Mouse (Mus musculus) gastrocnemius, postnatal 14 days (tissue): ENCODE results near the gene Comp. TPM values are rescaled to one million over a fixed set of nuclear protein-coding genes. Genes with fewer than 3 reads are reported as not detected.

Experiments used
- DNase-seq: peaks from one replicate; pipeline ENCODE4 v3.0.0; 2021; ENCODE audit warnings: mixed read lengths
- intact Hi-C: fragments of 180-260 bp; cut with DNase I; formaldehyde crosslinking; loops from one replicate; pipeline ENCODE4 v1.15.1; 2025; ENCODE audit warnings: low total_unique reads
- total RNA-seq, 2 experiments: library from RNA; stranded (reverse); gene quantifications; 2 replicates each; pipeline ENCODE4 v1.2.3; 2021

Gene Comp
- total RNA-seq, 2 experiments from 2014 or later: 18.6 to 19.6 TPM

DNA sequence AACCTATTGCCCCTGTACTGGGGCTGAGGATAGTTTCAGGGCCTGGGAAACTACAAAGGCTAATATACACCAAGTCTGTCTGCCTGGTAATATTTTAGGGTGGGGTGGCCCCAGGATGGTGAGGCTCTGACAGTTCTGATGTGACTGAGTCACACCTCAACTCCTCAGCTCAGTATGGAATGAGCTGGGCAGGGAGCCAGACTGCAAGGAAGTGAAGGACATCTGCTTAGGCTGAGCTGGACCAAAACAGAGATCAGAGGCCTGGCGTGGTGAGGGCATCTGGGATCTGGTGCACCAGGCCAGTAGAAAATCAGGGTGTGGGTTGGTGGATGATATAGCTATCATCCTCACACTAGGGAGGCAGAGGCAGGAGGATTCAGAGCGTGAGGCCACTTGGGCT lies 16.3 kb downstream of the Comp start:
- intact Hi-C loops: no loop called here
- DNase-seq: no peak

DNA sequence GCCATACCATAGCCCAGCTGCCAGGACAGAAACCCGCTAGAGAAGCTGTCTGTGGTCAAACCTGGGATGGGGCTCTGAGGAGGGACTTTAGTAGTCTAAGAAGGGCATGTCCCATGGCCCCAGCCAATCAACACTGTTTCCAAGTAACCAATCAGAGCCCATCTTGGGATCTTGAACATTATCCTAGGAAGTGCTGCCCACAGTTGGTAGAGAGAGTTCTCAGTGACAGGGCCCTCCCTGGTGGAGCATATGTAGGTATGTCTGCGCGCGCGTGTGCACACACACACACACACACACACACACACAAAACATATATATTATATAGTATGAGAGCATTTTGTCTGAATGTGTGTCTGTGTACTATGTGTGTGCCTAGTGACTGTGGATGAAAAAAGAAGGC lies 19.7 kb downstream of the Comp start:
- intact Hi-C loops: no loop called here
- DNase-seq: no peak

DNA sequence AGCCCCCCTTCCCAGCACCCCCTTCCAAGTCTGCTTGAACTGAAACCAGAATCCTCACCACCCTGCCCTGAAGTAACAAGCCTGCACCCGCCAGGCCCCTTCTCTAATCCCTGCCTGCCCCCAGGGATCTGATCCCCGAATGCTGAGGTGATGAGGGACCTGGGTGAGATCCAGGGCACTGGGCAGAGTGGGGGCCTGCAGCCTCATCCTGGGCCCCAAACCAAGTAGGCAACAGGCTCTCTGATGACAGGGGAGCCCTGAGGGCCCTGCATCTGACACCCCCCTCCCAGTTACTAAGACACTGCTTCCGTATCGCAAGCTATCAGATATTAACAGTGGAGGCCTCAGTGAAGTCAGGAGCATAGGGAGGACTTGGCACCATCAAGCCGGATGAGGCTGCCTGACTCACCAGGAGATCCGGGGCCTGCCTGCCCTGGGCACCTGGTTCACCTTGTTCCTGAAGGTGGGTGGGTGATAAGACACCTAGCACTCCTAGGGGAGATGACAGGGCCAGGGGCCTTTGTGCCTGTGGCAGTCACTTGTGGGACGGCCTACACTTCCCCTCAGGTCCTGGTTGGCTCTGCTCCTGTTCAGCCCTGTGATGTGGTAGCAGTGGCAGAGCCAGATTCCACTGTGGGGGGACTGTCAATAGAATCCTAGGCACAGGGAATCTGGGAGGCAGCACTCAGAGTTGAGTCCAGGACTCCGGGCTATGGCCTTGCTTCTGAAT lies 21.1 kb downstream of the Comp start:
- intact Hi-C loops: no loop called here
- no peak for DNase-seq

DNA sequence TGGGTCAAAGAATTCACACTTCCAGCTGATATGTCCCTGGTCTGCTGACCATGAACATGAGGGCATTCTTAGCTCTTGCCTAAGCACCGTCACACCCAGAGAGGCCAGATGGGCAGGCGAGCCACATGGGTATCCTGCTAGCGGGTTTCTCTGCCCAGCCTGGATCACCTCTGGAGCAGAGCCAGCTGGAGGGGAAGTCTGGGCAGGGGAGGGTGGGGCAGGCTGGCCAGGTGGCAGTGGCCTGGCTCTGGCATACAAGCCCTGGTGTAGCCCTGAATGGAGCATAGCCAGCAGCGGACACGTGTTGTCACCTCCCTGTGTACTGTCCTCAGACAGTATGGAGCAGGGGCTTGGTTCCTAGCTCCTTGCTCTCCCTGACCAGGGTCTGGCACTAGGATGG lies 22.3 kb downstream of the Comp start:
- peak; percentile 78 for DNase-seq
- intact Hi-C loops: no loop called here

DNA sequence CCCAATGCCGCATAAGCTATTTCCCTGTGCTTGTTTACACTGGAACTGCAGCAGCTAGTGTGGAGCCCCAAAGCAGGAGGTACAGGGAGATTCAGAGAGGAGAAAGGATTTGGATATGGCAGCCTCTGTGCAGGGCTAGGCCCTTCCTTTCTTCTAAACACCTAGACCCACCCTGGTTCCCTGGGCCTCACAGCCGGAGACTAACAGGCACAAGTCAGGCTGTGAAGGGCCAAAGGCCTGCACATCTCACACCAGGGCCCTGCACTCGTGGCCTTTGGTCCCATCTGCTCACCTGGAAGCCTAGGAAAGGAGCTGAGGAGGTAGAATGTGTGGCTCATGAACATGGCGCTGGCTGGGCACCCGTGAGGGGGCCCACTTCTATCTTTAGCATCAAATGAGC lies 22.8 kb downstream of the Comp start:
- intact Hi-C loops: no loop called here

DNA sequence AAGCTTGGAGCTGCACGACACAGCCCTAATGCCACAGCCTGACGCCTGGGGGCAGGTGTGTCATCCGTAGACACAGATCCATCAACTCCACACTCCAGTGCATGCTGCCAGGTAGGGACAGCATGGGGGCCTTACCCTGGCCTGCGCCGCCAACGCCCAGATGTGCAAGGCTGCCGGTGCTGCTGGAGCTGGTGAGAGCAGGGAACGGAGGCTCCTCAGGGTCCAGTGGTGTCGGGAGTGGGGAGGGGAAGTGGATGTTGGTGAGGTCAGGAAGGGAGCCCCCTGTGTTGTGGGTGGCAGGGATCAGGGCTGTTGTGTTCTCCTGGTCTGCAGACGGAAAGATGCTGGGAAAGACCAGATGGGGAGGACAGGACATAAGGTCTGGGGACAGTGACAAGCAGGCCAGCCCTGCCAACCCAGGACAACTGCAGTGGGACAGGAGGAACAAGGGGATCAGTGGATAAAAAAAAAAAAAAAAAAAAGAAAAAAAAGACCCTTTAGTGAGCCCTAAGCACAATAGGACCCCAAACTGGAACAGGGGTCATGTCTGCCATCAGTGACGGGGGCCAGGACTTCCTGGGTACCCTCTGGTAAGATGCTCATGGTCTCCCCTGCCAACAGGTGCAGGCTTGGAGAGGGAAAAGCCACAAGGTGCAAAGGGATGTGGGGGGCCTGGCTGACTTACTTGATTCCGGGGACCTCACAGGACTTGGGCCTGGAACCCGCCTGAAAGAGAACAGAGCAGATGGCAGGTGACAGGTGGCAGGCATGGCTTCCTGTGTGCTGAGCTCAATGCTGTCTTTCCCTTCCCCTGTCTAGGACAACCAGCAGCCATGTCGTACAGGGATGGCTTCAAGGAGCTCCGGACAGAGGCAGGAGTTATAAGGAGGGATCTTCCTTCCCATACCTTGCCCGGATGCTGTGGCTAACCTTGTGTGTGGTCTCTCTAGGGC lies 24.5 kb downstream of the Comp start:
- intact Hi-C loops: no loop called here
- DNase-seq: no peak

More for the DNA sequence above, 22.8 kb downstream of the Comp start:
- no peak for DNase-seq

DNA sequence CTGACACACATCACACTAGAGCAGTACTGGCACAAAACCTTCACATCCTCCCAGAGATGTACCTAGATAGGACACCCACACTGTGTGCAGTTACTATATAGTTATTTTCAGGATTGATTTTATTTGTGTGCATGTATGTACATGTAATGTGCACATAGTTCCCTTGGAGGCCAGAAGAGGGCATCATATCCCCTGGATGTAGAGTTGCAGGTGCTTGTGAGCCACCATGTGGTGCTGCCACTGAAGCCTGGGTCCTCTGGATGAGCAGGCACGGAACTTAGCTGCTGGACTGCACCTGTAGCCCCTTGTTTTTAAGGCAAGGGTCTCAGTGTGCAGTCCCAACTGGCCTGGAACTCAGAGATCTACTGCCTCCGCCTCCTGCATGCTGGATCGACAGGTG lies 30.9 kb downstream of the Comp start:
- no peak for DNase-seq
- intact Hi-C loops: no loop called here

DNA sequence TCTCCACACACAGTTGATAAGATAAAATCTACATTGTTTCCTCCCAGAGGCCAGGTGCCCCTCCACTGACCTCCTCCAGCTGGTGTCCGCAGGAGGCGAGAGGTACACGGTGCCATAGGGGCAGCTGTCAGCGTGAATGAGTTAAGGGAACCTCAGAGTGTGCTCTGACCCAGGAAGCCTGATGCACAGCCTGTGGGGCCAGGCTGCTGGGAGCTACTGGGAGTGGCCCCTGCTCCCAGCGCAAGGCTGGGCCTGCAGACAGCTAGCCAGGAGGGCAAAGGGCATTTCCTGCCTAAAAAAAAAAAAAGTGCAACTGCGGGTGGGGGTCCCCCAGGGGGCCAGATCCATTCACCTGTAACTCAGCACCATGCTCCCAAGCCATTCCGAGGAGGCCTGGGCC lies 31.8 kb downstream of the Comp start:
- intact Hi-C loops: no loop called here
- no peak for DNase-seq

DNA sequence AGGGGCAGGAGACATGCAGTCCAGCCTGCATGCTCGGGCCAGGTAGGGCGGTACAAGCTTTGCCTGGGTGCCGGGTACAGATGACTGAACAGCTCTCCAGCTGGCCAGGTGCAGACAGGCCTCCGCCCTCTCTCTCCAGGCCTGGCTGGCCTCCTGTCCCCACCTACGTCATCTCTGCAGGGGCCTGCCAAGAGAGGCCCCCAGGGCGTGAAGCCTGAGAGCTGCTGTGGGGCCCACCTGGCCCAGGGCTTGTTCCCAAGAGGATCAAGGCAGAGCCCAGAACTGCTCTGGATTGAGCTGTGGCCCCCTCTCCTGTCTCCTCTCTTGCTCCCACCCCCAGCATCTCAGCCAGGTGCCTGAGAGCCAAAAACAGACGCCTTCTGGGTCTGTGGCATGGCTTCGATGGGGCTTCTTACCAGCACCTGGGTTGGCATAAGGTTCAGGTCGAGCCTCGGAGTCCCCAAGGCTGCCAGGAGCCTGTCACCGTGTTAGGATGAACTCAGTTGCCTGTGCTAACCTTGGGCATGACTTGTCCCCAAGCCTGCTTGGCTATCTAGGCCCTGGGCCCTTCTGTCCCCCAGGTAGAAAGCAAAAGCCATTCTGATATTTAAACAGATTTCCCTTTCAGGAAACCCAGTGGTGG lies 33.2 kb downstream of the Comp start:
- intact Hi-C loops: no loop called here
- DNase-seq: no peak

DNA sequence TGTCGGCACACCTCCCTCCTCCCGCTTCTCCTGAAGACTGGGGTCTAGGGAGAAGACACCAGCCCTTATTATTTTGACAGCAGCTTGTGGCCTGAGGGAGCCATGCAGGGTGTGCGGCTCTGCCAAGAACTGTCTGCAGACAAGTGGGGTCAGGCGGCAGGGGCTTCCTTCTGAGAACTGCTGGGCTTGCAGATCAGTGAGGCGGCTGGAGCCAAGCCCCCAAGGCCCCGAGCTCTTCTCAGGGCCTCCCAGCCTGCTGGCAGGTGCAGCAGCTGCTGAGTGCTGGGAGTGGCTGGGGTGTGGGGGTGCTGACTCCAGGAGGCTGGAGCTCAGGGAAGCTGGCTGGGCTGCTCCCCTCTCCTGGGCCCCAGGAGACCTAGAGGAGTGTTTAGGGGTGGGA lies 34.9 kb downstream of the Comp start:
- peak; percentile 39 for DNase-seq
- intact Hi-C loops: no loop called here

DNA sequence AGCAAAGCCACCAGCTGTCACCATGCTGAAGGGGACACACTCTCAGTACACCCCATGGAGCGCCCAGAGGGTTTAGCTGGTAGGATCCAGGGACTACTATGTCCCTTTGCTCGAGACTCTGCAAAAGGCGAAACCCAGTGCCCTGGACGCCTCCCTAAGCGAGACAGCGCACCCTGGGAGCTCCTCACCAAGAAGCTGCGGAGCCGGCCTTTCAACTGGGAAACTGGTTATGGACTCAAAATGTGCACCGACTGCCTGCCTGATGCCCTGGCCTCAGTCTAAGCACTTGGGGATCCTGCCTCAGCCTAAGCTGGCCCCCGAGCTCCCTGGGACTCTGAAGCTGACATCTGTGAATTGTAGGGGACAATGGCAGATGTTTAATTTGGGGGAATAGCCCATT lies 35.7 kb downstream of the Comp start:
- intact Hi-C loops: no loop called here
- no peak for DNase-seq

DNA sequence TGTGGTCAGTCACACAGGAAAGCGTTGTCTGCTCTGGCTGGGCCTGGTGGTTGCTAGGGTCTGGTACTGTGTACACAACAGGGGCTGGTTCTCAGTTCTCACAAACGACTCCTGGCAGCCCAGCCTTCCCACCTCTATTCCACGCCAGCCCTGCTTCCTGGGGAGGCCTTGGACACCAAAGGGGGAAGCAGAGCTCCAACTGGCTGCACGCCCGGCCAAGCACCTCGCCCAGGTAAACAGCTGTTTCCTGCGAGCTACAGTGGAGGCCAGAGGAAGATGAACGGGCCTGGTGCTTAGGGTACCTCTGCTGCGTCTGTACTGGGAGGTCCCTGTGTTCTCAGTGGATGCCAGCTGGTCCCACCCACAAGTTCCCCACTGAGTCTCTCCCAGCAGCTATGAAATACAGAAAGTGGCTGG lies 36.1 kb downstream of the Comp start:
- intact Hi-C loops: no loop called here
- peak; percentile 43 for DNase-seq

DNA sequence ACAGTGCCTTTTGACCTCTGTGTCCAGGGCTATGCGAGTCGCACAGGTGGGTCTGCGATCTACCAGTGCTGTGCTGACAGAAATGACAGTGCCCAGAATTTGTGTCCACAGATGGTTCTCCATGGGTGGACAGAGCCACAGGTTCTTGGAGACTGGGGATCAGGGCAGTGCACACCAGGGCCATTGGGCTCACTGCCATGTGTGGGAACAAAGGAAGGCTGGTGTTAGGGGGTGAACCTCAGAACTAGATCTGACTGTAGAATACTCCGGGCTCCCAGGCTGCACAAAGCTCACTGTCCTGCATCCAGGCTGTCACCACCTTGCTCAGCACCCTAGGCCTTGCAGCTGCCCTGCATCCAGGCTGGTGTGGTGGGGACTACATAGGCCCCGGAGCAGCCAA lies 36.9 kb downstream of the Comp start:
- intact Hi-C loops: no loop called here
- no peak for DNase-seq

DNA sequence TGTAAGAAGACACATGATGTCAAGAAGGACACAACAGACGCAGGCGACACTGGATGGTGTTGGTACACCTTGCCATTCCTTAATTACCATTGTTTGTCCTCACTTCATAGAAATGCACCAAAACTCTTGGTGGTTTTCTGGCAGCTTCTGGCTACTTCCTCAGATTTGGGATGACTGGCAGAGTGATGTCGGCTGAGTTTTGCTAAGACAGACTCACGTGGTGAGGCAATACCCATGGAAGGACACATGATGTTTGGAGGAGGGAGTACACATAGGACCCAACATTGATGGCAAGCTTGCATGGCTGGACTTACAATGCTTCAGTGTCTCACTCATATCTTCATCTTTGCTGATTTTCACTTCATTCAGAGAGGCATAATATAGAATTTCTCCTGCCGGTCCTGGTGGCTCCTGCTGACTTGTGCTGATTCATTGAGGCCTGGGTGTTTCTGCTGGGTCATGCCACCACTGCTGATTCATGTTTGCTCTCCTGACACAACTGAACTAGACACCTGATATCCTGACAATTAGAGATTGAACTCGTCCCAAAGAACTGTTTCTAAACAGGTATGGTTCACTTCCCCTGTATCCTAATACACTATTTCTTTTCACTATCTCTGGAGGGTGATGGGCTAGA lies 41.1 kb downstream of the Comp start:
- intact Hi-C loops: no loop called here
- no peak for DNase-seq

DNA sequence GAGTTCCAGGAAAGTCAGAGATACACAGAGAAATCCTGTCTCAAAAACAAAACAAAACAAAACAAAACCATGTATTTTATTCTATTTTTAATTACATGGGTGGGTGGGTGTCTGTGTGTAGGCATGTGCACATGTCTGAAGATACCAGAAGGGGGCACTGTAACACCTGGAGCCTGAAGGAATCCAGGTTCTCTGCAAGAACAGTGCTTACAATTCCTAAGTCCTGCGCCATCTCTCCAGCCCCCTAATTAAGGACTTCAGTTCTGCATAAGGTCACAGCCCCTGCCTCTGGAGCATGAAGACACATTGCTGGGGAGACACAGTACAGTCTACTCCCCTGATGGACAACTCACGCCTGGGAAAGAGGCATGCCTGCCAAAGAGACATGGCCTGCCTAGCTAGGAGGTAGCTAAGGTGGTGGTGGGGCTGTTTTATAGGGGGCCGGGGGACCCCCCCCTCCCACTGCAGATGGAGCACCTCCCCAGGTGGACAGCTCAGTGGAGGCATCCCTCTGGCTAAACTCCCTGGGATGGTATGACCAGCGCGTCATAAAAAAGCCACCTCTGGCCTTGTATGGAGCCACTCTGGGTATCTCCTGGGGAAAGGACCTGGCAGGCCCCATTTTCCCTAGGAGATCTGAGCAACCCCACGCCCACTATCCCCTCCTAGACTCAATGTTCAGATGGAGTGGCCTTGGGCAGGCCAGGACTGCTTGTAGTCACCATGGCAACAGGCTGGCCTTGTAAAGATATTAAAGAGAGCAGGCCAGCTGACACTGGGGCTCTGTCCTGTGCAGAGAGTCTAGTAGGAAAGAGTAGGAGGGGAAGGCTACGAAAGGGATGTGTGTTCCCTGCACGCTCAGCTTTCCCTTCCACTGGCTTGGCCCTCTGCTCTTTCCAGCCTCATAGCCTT lies 42.4 kb downstream of the Comp start:
- intact Hi-C loops: no loop called here
- DNase-seq: no peak

DNA sequence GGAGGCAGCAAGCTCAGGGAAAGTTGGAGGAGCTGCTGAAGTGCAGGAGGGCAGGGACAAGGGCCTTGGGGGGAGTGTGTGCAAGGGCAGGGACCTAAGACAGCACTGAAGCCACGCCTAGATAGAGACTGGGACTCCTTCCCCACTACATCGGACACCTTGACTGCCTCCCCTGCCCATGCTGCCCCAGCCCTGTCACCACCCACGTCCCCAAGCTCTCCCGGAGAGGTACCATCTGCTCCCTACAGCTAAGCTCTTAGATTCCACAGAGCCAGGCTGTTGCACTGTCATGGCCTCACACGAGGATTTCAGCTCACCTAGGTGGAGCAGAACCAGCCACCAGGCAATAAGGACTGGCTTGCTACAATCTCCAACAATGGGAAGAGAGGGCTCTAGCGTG lies 43.6 kb downstream of the Comp start:
- intact Hi-C loops: no loop called here
- no peak for DNase-seq

DNA sequence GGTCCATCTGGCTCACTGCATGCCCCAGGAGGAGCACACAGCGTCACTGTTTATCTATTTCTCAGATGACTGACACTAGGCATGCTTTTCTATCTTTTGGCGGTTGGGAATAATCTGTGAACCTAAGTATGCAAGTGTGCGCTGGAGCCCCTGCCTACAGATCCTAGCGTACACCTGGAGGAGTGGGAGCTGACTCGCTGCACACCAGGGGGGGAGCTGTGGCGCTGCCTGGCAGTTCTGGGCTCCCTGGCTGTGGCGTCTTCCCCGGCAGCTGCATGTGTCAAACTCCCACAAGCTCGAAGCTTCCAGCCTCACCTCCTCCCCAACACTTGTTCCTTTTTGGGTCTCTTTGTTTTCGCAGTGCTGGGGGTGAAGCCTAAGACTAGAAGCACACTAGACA lies 44.6 kb downstream of the Comp start:
- intact Hi-C loops: no loop called here
- DNase-seq: no peak

DNA sequence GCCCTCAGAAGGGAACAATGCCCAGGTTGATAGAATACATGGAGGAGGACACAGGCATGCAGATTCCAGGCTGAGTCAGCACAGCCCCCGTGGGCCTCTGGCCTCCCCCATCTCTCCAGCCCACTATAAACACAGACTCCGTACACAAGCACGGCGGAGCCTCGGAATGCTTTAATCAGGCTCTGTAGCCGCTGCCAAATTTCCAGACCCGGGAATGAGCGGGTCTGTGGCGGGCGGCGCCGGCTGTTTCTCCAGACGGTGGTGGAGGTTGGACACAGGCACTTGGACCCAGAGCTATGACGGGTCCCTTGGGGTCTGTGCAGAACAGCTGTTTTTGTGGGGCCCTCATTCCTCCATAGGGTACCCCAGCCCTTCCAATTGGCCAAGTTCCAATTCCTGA lies 45.6 kb downstream of the Comp start:
- intact Hi-C loops: no loop called here
- DNase-seq: peak; percentile 37
